Mouse (Mus musculus) fat pad, adult 2 months (tissue): ENCODE results near the gene Atg4d.
"Not testable (repeated sequence)": the region's sequence is repeated elsewhere in the genome, so short reads cannot be mapped to it uniquely, and the experiment has no call there.

Experiments used
- DNase-seq: peaks from one replicate; pipeline ENCODE4 v3.0.0-alpha.2; 2011; ENCODE audit warnings: low read depth, low spot score; ENCODE audit errors: extremely low read depth

The Atg4d gene

GRCm38 (mm10) chr9:21239465-21239848 is 25.6 kb upstream of the Atg4d start:
- no peak for DNase-seq

- no peak for DNase-seq
Observed at GRCm38 (mm10) chr9:21241343-21241742, 23.8 kb upstream of the Atg4d start.

GRCm38 (mm10) chr9:21243826-21244427 is 21.2 kb upstream of the Atg4d start:
- no peak for DNase-seq

DNA sequence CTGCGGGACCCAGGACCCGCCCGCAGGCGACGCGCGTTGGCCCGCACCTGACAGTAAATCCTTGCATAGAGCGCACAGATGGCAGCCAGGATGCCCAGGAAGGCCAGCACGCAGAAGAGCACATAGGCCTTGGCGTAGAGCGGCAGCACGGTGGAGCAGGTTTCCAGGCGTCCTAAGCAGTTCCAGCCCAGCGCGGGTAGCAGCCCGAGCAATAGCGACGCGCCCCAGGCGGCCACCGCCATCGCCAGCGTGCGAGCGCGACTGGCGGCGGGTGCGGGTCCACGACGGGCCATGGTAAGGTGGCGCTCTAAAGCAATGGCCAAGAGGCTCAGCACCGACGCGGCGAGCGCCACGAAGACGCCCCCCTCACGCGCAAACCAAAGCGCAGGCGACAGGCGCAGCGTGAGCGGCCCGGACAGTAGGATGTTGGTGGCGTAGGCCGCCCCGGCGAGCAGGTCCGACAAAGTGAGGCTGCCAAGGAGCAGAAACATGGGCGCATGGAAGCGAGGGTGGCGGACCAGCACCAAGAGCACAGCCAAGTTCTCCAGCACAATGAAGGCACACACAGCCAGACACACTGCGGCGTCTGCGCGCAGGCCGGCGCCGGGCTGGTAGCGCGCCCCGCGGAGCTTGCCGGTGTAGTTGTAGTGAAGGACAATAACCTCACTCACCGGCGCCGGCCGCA is 20.5 kb upstream of the Atg4d start:
- DNase-seq = no peak

DNA sequence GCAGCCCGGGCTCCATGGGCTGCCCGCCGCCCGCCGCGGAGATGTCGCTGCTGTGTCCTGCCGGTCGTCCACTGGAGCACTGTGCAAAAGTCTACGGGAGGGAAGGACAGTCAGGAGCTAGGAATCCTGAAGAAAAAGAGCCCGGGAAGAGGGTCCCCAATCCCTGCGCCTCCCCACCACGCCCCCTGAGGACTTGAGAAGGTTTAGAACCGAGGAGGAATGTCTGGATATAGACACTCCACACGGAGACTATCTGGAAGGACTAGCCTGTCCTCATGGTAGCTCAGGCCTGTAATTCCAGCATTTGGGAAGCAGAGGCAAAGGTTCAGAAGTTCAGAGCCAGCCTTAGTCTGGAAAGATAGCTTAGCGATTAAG is 20.0 kb upstream of the Atg4d start:
- DNase-seq = no peak

- DNase-seq = no peak
Observed at GRCm38 (mm10) chr9:21246342-21246741, 18.8 kb upstream of the Atg4d start.

GRCm38 (mm10) chr9:21248326-21248725 is 16.8 kb upstream of the Atg4d start, which contains the start of gene S1pr5:
S1pr5 (minus strand) TSS chr9:21248443.
- DNase-seq = no peak

GRCm38 (mm10) chr9:21249629-21250508 is 15.2 kb upstream of the Atg4d start:
- no peak for DNase-seq

- DNase-seq = no peak
Observed at GRCm38 (mm10) chr9:21250509-21250908, 14.6 kb upstream of the Atg4d start.

DNA sequence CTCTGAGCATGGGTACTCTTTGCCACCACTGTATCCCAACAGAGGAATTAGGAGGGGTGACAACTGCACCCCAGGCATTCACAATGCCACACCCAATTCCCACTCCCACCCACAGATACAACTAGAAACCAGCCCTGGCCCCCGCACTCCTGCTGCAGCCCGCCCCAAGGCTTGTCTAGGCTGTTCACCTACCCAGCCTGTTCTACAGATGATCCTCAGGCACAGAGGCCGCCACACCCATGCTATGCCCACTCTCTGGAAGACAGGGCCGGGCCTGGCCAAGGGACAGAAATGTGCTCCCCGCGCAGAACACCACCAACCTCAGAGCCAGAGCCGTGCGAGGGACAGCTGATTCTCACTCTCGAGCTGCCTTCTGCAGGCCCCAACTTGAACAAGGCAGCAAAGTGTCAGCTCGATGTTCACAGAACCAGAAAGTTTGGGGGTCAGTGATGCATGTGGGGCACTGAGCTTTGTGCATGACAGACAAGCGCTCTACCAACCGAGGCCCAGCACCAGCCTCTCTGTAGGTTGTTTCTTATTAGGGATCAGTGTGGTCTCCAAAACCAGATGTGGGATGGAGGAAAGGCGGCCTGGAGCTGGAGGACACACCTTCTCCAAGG is 13.9 kb upstream of the Atg4d start:
- no peak for DNase-seq

- DNase-seq = no peak
Observed at GRCm38 (mm10) chr9:21254690-21255089, 10.4 kb upstream of the Atg4d start.

GRCm38 (mm10) chr9:21256349-21256748 is 8.7 kb upstream of the Atg4d start:
- not testable (repeated sequence) for DNase-seq

DNA sequence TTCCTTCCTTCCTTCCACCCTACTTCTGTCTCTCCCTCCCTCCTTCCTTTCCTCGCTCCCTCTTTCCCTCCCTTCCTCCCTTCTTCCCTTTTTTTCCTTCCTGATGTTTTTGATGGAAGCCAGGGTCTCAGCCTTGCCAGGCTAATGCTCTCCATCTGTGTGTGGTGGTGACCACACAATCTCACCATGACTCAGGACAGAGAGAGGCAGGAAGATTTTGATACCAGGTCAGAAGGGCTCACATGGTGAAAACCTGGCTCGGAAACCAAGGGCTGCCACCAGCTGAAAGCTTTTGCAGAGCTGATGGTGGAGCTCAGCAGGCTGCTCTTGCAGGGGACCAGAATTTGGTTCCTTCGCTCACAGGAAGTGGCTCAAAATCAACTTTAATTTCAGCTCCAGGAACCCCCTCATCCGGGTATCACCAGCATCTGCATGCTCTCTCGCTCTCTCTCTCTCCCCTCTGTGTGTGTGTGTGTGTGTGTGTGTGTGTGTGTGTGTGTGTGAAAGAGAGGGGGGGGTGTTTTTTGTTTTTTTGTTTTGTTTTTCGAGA is 4.5 kb upstream of the Atg4d start:
- no peak for DNase-seq

- DNase-seq = peak; percentile 76
Observed at GRCm38 (mm10) chr9:21261831-21262230, 3.3 kb upstream of the Atg4d start.

DNA sequence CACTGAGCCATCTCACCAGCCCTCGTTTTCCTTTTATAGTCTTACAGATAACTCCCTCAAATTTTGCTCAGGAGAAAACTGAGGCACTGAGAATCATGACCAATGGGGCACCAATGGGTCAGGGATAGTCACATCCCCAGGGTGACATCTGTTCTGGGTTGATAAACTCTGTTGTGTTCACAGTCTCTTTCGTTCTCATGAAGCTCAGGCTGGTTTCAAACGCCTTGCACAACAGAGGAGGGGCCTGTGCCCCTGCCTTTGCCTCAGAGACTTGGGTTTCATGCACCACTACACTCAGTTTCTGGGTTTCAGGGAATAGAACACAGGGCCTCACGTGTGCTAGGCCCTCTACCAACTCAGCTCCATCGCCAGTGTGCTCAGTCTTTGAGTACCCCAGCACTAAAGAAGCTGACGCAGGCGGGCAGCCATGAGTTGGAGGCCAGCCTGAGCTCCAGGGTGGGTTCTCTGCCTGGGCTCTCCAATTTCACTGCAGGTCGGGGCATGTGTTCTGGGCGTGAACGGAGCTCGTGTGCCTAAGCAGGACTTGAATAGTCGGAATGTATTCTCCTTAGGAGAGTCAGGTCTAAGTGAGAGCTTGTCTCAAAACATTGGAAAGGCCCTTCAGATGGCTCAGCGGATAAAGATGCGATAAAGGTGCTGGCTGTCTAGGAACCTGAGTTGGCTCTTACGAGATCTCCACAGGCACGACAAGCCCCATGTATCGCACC is 657 bp upstream of the Atg4d start:
- DNase-seq = no peak

DNA sequence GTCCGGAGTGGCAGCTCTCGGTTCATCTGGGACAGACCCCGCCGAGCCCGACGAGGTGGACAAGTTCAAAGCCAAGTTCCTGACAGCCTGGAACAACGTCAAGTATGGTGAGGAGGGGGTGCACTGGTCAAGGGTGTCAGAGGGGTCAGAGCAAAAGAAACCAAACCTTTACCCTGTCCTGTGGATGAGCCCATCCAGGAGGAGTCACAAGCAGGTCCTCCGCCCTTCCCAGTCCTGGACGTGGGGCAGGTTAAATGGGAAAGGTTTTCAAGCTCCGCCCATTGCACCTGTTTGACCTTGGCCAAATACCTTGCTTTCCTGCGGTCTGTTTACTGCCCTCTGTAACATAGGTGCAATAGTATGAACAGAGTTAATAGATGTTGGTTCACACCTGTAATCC is 518 bp downstream of the Atg4d start:
- no peak for DNase-seq

DNA sequence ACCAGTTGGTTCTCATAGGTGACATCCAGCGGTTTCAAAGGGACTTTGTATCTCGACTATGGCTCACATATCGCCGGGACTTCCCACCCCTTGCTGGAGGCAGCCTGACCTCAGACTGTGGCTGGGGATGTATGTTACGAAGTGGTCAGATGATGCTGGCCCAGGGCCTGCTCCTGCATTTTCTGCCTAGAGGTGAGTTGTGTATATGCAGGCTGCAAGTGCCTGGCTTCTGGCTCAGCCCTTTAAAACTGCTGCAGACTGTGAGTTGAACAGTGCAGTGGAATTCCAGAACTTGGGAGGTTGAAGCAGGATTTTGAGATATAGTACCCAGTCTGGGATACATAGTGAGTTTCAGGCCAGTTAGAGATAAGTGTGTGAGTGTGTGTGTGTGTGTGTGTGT is 1.8 kb downstream of the Atg4d start:
- no peak for DNase-seq

GRCm38 (mm10) chr9:21268305-21268704 is 3.2 kb downstream of the Atg4d start:
- DNase-seq = no peak

- DNase-seq = not testable (repeated sequence)
Observed at GRCm38 (mm10) chr9:21269590-21269989, 4.5 kb downstream of the Atg4d start.

DNA sequence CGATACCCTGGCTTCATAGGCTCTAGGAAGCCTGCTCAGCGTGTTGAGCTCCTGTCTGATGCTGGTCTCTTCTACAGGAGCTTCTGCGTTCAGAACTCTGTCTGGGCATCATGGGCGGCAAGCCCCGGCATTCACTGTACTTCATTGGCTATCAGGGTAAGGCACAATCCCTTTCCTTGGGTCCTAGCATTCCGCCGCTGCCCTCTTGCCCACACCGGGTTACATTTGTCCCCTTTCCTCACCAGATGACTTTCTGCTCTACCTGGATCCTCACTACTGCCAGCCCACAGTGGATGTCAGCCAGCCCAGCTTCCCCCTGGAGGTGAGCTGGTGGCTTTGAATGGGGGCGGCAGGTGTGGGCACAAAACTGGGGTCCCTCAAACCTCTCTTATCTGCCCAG is 7.3 kb downstream of the Atg4d start:
- DNase-seq = no peak

GRCm38 (mm10) chr9:21273094-21273493 is 8.0 kb downstream of the Atg4d start:
- DNase-seq = no peak
